Mouse (Mus musculus): Measurements from ENCODE around the gene Inpp5d.

Inpp5d gene

GRCm38 (mm10) chr1:87711938-87712613, 92.0 kb downstream of the Inpp5d start:
- DNase-seq = no peak

GRCm38 (mm10) chr1:87712614-87712971, 92.5 kb downstream of the Inpp5d start:
- DNase-seq = no peak

- peak; percentile 27 for DNase-seq
Observed at GRCm38 (mm10) chr1:87721382-87721781, 101.3 kb downstream of the Inpp5d start.

GRCm38 (mm10) chr1:87722081-87722480, 102.0 kb downstream of the Inpp5d start:
- no peak for DNase-seq

GRCm38 (mm10) chr1:87723351-87723750, 103.2 kb downstream of the Inpp5d start:
- no peak for DNase-seq

GRCm38 (mm10) chr1:87729070-87729469, 109.0 kb downstream of the Inpp5d start:
- DNase-seq = no peak

GRCm38 (mm10) chr1:87729850-87730249, 109.7 kb downstream of the Inpp5d start:
- DNase-seq = no peak

- no peak for DNase-seq
Observed at GRCm38 (mm10) chr1:87730271-87730670, 110.2 kb downstream of the Inpp5d start.

- DNase-seq = no peak
Observed at GRCm38 (mm10) chr1:87733212-87733611, 113.1 kb downstream of the Inpp5d start.

- no peak for DNase-seq
Observed at GRCm38 (mm10) chr1:87734153-87734552, 114.0 kb downstream of the Inpp5d start.

- no peak for DNase-seq
Observed at GRCm38 (mm10) chr1:87740584-87741290, 120.6 kb downstream of the Inpp5d start.

- no peak for DNase-seq
Observed at GRCm38 (mm10) chr1:87749360-87749973, 129.4 kb downstream of the Inpp5d start.

GRCm38 (mm10) chr1:87755641-87756470, 135.7 kb downstream of the Inpp5d start, which contains the start of gene Atg16l1:
Gene Atg16l1, plus strand, starts transcription at chr1:87755870.
- peak; percentile 94 for DNase-seq

- no peak for DNase-seq
Observed at GRCm38 (mm10) chr1:87763821-87764220, 143.7 kb downstream of the Inpp5d start.

- no peak for DNase-seq
Observed at GRCm38 (mm10) chr1:87765741-87766140, 145.6 kb downstream of the Inpp5d start.

GRCm38 (mm10) chr1:87766233-87766632, 146.1 kb downstream of the Inpp5d start:
- DNase-seq = peak; percentile 18

- no peak for DNase-seq
Observed at GRCm38 (mm10) chr1:87769263-87769662, 149.2 kb downstream of the Inpp5d start.
